34 mouse cellular contexts compared by ENCODE assay signal in the genomic region with DNA sequence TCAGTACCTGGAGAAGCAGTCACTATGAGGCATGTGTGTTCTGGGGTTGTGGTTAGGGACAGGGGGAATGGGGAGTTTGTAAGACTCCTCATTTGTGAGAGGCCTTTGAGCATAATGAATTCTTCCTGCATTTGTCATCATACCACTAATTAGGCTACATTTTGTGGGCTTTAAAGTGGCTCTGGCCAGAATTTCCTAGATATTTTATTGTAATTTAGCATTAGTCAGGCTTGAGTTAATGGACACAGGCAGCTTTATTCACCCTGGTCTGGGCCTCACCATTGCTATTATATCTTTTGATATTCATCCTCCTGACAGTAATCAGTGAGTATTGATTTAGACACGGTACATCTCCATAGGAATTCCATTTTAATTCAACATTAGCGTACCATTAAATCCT.
"Had no signal": no experiment of that assay in that cellular context is flagged by ENCODE, and none has a peak within 500 bp of the region (broad histone marks: within the 10 kb centered on the region; RNA-seq: fewer than 3 reads in every experiment).

No protein-coding gene starts in this region.

- H3K36me3 ChIP-seq: heart, embryonic 12.5 days; heart, embryonic 13.5 days; heart, embryonic 15.5 days; hindbrain, embryonic 10.5 days; hindbrain, embryonic 12.5 days; hindbrain, embryonic 13.5 days; hindbrain, embryonic 15.5 days; intestine, embryonic 15.5 days; kidney, embryonic 15.5 days had no signal

- DNase-seq: heart, postnatal 10 days; heart, postnatal 14 days; heart, postnatal 36 days; heart, postnatal 4 days; kidney, adult 11 months; kidney, adult 18-20 months; kidney, adult 2 months; kidney, adult 8-10 months; kidney, adult 9 months; kidney, postnatal 10 days; kidney, postnatal 14 days; kidney, postnatal 25 days; kidney, postnatal 36 days; kidney, postnatal 4 days; layer of hippocampus, adult 9-11 months; layer of hippocampus, postnatal 36 days had no signal

- H3K27ac ChIP-seq: heart, embryonic 13.5 days; heart, embryonic 15.5 days; hindbrain, embryonic 10.5 days; hindbrain, embryonic 12.5 days; hindbrain, embryonic 13.5 days; hindbrain, embryonic 14.5 days; hindbrain, embryonic 15.5 days; hindbrain, postnatal 0 days; intestine, embryonic 15.5 days; kidney, embryonic 15.5 days; kidney, postnatal 0 days; layer of hippocampus, adult 2 months; left cerebral cortex, adult 2 months had no signal

- H3K27me3 ChIP-seq: heart, embryonic 12.5 days; heart, embryonic 13.5 days; heart, embryonic 15.5 days; hindbrain, embryonic 12.5 days; hindbrain, embryonic 13.5 days; hindbrain, embryonic 15.5 days; intestine, embryonic 15.5 days; kidney, embryonic 15.5 days had no signal

- H3K9me3 ChIP-seq: heart, embryonic 12.5 days; heart, embryonic 13.5 days; heart, embryonic 15.5 days; hindbrain, embryonic 10.5 days; hindbrain, embryonic 12.5 days; hindbrain, embryonic 13.5 days; hindbrain, embryonic 15.5 days; intestine, embryonic 15.5 days; kidney, embryonic 15.5 days had no signal

- ATAC-seq: hindbrain, embryonic 16.5 days; hindbrain, postnatal 0 days; inflammation-experienced regulatory T-cells, adult 6 months; intestine, embryonic 15.5 days; intestine, embryonic 16.5 days; intestine, postnatal 0 days had no signal

- H3K4me3 ChIP-seq: heart, embryonic 12.5 days; heart, embryonic 13.5 days; heart, embryonic 15.5 days; hindbrain, embryonic 10.5 days; hindbrain, embryonic 12.5 days; hindbrain, embryonic 13.5 days; hindbrain, embryonic 15.5 days; intestine, embryonic 15.5 days; kidney, embryonic 15.5 days; layer of hippocampus, adult 2 months; left cerebral cortex, adult 2 months had no signal

- H3K9ac ChIP-seq: heart, embryonic 12.5 days; heart, embryonic 13.5 days; heart, embryonic 15.5 days; hindbrain, embryonic 12.5 days; hindbrain, embryonic 13.5 days; hindbrain, embryonic 14.5 days; hindbrain, embryonic 15.5 days; intestine, embryonic 15.5 days; kidney, embryonic 15.5 days had no signal

- H3K4me1 ChIP-seq: heart, embryonic 12.5 days; heart, embryonic 13.5 days; heart, embryonic 15.5 days; hindbrain, embryonic 10.5 days; hindbrain, embryonic 12.5 days; hindbrain, embryonic 13.5 days; hindbrain, embryonic 15.5 days; intestine, embryonic 15.5 days; kidney, embryonic 15.5 days had no signal

- H3K4me2 ChIP-seq: heart, embryonic 12.5 days; heart, embryonic 13.5 days; heart, embryonic 15.5 days; hindbrain, embryonic 12.5 days; hindbrain, embryonic 13.5 days; hindbrain, embryonic 14.5 days; hindbrain, embryonic 15.5 days; intestine, embryonic 15.5 days; kidney, embryonic 15.5 days had no signal
